Mouse (Mus musculus): ENCODE measurements around the gene Dlx3.

Dlx3 gene

GRCm38 (mm10) chr11:95125366-95125948 is 5.5 kb downstream of the Dlx3 start:
- no peak for DNase-seq (ENCODE audit: low spot score)

GRCm38 (mm10) chr11:95126272-95127245 is 6.6 kb downstream of the Dlx3 start:
- DNase-seq (ENCODE audit: low spot score) = peak; percentile 80

- DNase-seq (ENCODE audit: low spot score) = no peak
These were observed 8.4 kb downstream of the Dlx3 start for GRCm38 (mm10) chr11:95128359-95128758.

GRCm38 (mm10) chr11:95130668-95131252 is 10.8 kb downstream of the Dlx3 start:
- no peak for DNase-seq (ENCODE audit: low spot score)

DNA sequence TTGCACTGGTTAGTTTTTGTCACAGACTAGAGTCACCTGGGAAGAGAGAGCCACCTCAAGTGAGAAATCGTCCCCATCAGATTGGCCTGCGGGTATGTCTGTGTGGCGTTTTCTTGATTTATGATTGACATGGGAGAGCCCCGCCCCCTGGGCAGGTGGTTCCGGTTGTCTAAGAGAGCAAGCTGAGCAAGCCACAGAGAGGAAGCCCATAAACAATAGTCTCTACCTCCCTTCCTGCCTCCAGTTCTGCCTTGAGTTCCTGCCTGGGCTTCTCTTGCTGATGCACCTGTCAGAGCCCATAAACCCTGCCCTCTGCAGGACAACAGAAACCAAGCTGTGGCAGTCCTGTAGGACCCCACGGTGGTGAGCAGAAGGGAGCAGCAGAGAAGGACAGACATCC is 13.4 kb downstream of the Dlx3 start:
- no peak for DNase-seq (ENCODE audit: low spot score)

DNA sequence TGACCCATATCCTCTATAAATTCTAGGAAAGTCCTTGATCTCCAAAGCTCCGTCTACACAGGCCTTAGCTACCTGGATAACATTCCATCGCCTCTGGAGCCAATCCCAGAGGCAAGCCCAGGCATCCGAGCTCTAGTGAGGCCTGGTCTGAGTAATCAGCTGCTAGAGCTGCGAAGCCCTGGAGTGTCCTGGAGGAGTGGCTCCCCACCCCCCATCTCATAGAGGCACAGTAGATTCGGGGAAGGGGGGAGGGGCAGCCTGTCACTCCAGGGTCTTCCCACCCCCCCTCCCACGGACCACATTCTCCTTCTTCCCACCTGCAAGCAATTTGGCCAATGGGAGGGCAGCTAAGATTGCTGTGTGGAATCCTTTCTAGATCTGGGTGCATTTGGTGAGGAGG is 17.4 kb downstream of the Dlx3 start:
- peak; percentile 15 for DNase-seq (ENCODE audit: low spot score)

GRCm38 (mm10) chr11:95139871-95140270 is 20.0 kb downstream of the Dlx3 start:
- no peak for DNase-seq (ENCODE audit: low spot score)

DNA sequence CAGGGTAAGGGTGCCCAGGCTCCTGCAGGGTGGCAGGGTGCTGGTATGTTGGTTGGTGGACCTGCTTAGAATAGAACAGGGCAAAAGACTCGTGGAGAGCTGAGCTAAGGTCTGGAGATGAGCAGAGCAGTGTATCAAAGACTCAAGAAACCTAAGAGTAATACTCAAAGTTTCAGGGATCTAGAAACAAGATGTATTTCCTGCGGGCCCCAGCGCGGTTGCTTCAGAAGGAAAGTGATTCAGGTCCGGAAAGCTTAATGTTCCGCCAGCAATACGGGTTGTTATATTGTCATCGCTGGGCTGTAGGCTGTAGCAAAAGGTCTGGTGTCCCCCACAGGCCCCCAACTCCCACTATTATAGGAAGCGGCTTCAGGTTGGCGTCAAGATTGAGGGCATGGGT is 22.3 kb downstream of the Dlx3 start:
- no peak for DNase-seq (ENCODE audit: low spot score)

DNA sequence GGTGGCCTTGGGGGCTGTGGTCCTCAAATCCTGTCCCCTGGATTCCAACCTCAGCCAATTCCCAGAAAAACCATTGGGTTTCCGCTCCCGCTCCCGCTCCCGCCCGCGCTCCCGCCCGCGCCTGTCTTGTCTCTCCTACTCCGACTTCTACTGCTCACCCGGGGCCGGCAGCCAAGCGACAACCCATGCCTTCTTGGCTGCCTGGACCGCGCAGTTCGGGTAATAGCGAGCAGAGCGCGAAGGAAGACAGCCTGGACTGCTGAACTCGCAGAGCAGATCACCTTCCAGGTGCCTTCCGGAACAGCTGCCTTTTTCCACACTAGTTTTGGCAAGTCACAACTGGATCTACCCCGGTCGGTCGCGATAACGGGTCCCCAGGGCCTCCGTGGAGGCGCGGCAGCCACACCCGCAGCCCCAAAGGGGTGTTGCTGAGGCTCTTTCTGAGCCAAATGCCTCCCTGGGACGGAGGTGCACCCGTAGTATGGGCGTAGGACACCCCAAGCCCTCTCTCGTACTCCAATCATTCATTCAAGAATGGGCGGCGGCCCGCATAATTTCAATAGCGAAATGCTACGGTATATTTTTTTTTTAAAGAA is 23.2 kb downstream of the Dlx3 start:
- no peak for DNase-seq (ENCODE audit: low spot score)

DNA sequence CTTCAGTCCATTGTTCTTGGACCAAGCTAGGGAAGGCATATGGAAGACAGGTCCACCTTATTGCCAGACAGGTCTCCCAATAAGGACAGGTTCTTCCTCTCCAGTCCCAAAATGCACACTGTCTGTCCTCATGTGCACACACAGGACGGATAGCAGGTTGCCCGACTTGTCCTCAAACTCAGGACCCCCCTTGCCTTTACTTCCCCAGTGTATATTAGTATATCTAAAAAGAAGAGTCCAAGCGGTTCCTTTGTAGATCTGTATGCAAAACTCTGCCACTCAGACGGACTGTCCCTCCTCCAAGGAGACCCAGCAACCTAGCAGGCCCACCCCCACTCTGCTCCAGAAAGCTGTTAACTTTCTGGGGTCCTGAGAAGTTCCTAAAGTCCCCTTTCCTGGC is 23.7 kb downstream of the Dlx3 start:
- no peak for DNase-seq (ENCODE audit: low spot score)

- no peak for DNase-seq (ENCODE audit: low spot score)
These were observed 24.4 kb downstream of the Dlx3 start for GRCm38 (mm10) chr11:95144091-95144945.

DNA sequence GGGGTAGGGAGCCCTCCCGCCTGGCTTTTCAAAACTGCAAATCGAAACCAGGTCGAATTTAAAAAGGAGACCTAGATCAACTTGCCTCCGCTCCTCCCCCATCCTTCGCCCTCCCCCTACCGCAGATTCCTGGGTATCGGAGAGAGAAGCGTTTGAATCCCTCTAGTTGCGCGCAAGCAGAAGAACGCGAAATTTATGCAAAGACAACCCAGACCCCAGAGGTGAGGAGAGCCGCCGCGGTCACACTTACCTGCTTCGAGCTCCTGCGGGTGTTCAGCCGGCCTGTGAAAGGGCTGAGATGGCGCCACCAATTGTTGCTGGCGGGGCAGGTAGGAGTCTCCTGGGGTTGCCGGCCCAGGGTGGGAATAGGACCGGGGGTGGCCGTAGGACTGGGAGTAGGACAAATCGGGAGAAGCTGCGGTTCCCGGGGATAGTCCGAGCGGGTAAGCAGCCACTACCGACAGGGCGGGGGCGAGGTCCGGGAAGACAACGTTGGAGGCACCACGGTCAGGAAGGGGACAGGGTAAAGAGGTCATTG is 25.1 kb downstream of the Dlx3 start:
- no peak for DNase-seq (ENCODE audit: low spot score)

DNA sequence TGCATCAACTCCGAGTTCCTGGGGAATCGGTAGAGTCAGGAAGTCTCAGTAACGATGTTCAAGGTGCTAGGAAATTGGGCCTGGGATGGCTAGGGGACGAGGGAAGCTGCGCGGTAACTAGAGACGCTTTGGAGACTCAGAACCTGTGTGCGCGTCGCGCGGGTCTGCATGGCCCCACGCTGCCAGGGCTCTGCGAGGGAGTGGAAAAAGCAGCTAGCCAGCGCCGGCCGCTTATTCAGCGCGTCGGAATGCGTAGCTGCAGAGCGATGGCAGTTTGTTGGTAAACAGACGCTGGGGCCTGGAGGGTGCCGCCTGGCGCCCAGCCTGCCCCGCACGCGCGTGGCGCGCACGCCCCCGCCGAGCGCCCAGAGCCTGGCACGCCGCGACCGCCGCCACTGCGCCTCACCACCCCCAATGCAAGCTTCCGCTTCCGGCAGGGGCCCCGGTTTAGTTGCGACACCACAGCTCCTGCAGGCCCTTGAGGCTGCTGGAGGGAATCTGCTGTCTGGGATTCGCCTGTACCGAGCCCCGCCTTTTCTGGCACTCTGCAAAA is 26.0 kb downstream of the Dlx3 start, which contains the start of gene Dlx4:
Dlx4 (minus strand) TSS at position 413 of the 553 bp plus-strand sequence.
- peak; percentile 47 for DNase-seq (ENCODE audit: low spot score)

DNA sequence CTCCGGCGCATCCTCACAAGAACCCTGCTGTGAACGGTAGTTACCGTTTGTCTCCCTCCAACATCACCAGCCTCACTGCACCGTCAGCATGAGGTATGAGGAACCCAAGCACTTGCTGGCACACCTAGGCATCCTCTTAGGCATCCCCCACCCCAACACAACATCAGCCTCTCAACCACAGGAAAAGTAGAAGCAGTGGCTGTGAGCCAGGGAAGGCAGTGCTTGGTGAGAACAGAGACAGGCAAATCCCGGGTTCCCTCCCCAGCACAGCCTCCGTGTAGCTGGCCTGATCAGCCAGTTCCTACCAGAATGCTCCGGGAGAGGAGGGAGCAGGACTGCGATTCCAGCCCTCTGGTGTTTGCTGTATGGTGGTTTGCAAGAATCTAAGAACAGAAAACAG is 28.8 kb downstream of the Dlx3 start:
- DNase-seq (ENCODE audit: low spot score) = no peak

DNA sequence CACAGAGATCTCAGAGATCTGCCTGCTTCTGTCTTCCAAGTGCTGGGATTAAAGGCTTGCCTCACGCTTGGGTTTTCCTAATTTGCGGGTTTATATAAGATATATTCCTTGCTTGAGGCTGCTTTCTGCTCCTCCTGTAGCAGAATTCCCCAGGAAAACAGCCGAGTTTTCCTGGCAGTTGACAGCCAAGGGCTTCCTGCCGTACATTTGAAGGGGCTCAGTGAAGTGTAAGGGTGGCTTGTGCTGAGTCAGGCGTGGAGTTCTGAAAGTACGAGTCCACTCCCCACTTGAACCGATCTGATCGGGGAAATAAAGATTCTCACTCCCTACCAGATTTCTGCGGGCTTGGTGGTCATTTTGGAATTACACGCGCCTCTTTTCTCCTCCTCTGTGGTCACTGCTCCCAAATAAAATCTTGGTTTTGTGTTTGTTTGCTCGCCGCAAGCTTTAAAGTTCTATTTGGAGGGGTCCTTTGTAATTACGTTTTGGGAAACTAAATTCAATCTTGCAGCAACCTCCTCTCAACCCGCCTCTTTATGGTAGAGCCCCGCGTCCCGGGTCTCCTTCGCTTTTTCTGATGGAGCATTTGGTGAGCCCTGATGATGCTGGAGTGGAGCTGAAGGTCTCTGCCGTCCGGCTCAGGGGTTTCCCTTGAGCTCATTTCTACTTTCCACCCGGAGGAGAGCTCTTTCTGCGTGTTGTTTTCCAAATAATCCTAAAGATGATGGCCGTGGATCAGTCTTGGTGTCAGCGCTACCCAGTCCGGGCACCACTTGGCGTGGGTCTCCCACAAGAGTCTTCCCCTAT is 29.7 kb downstream of the Dlx3 start:
- no peak for DNase-seq (ENCODE audit: low spot score)

DNA sequence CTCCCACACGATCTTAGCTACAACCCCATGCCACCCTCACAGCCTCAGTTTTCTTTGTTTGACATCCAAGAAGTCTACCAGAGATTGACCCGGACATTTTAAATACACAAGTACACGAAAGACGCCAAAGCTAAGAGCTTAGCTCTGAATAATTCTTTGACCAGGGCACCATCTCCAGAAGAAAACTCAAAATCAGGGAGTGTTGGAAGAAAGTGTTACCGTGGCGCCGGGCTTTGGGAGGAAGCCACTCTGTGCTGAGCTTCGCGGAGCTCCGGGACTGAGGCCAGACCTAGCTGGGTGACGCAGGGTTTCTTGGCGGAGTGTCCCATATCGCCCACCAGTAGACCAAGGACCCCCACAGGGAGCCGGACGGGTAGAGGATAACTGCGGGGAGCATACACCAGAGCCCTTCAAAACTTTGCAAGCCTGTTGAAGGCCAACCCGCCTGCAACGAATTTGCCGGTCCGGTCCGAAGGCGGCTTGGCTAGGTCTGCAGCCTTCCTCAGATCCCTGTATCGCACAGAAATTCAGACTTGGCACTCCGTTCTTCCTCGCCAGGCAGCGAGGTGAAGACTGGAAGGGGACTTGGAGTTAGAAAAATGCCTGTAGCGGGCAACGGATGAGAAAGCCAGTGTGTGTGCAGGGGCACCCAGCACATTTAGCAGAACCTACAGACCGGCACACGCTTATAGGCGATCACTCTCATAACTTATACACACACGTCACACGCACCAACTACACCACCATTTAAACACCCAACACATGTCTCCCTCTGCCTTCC is 30.5 kb downstream of the Dlx3 start:
- DNase-seq (ENCODE audit: low spot score) = no peak

DNA sequence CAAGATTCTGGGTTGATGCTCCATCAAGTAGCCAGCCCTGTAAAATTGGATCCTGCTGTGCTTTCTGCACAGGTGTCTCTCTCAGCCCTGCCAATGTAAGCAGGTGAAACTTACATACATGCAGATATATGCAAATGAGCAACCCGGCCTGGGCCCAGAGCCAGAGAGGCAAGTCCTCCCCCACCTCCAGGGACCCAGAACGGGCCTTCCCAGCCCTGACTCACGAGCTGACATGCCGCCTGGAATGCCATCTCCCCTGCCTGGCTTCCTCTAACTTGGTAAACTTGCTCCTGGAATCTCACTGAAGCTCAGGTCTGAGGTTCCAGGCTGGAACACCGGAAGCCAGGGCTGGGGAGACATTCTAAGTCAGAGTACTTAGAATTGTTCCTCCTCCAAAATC is 33.2 kb downstream of the Dlx3 start:
- DNase-seq (ENCODE audit: low spot score) = no peak

DNA sequence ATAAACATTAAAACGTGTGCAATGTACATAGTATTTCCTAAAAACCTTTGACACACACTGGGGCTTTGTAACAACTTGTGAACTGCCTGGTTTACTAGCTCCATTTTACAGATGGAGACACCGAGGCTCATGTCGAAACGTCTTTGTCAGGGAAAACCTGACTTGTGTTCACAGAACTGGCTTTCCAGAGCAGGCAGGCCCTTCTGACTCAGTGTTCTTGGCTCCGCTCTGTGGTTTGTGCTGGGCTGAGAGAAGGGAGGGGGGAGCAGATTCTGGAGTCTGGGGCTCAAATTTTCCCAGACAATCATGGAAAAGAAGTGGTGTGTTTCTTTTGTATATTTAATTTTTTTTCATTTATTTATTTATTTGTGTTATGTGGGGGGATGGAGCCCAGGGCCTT is 33.8 kb downstream of the Dlx3 start:
- no peak for DNase-seq (ENCODE audit: low spot score)

DNA sequence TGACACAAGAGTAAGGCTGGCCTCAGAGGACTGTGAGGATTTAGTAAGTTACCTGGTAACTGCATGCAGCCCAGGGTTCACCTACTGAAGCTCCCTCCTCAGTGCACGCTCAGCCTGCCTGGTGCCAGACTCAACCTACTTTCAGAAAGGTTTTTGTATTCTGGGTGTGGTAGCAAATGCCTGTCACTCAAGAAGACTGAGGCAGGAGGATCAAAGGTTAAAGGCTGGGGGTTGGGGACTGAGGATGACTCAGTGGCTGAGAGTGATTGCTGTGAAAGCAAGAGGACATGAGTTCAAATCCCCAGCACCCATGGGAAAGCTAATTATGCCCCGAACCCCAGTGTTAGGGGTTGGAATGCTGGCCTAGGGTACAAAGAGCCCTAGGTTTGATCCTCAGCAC is 35.6 kb downstream of the Dlx3 start:
- no peak for DNase-seq (ENCODE audit: low spot score)
